Mouse (Mus musculus) heart, embryonic 12.5 days (tissue): ENCODE data around the gene Terf2. TPM values are rescaled to one million over a fixed set of nuclear protein-coding genes. Genes with fewer than 3 reads are reported as not detected.

Experiments used
- ATAC-seq: fragments of 200-750 bp; cut with Nextera tagmentation; 2 replicates; pipeline ENCODE4 v1.8.0; 2017; ENCODE audit warnings: moderate TSS enrichment, moderate library complexity; ENCODE audit not compliant: insufficient number of reproducible peaks, low FRiP score
- H3K27ac ChIP-seq: fragments of 300-500 bp; sonication (generic); 2 replicates; pipeline ENCODE4 v1.5.1; 2016; ENCODE audit warnings: mild to moderate bottlenecking, moderate library complexity; ENCODE audit not compliant: poor library complexity, severe bottlenecking
- H3K27me3 ChIP-seq: fragments of 300-500 bp; sonication (generic); replicated peaks from 2 replicates; pipeline ENCODE4 v1.6.1; 2016; ENCODE audit warnings: mild to moderate bottlenecking, moderate library complexity
- H3K36me3 ChIP-seq: fragments of 300-500 bp; sonication (generic); 2 replicates; pipeline ENCODE4 v1.6.1; 2016; ENCODE audit warnings: mild to moderate bottlenecking, moderate library complexity
- H3K4me1 ChIP-seq: fragments of 300-500 bp; sonication (generic); replicated peaks from 2 replicates; pipeline ENCODE4 v1.6.1; 2016; ENCODE audit warnings: mild to moderate bottlenecking
- H3K4me2 ChIP-seq: fragments of 300-500 bp; sonication (generic); 2 replicates; pipeline ENCODE4 v1.6.1; 2016; ENCODE audit warnings: mild to moderate bottlenecking, moderate library complexity
- H3K4me3 ChIP-seq: fragments of 300-500 bp; sonication (generic); 2 replicates; pipeline ENCODE4 v1.5.1; 2016; ENCODE audit warnings: mild to moderate bottlenecking
- H3K9ac ChIP-seq: fragments of 300-500 bp; sonication (generic); 2 replicates; pipeline ENCODE4 v1.6.1; 2016; ENCODE audit warnings: mild to moderate bottlenecking, moderate library complexity
- H3K9me3 ChIP-seq: fragments of 300-500 bp; sonication (generic); replicated peaks from 2 replicates; pipeline ENCODE4 v1.6.1; 2016; ENCODE audit warnings: mild to moderate bottlenecking, moderate library complexity
- whole genome bisulfite sequencing: fragments of 180-500 bp; shearing (Covaris S2); methylation state at CpG from one replicate; pipeline ENCODE4 v1.1.7; 2016; 5-methylcytosine and 5-hydroxymethylcytosine counted together
- microRNA-seq: library from miRNA; unstranded; fragments of <30 nt; microRNA quantifications from one replicate; pipeline ENCODE4, GENCODE M21; 2017
- polyA plus RNA-seq: library from polyadenylated mRNA; unstranded; fragments of >200 nt; fragmentation: Nextera tagmentation; extraction: Ambion mirVana; gene quantifications from 2 replicates; pipeline ENCODE4 v1.2.1, GENCODE M21; 2016

Gene Terf2
- polyA plus RNA-seq, 1 experiment from 2014 or later: 12.0 TPM

DNA sequence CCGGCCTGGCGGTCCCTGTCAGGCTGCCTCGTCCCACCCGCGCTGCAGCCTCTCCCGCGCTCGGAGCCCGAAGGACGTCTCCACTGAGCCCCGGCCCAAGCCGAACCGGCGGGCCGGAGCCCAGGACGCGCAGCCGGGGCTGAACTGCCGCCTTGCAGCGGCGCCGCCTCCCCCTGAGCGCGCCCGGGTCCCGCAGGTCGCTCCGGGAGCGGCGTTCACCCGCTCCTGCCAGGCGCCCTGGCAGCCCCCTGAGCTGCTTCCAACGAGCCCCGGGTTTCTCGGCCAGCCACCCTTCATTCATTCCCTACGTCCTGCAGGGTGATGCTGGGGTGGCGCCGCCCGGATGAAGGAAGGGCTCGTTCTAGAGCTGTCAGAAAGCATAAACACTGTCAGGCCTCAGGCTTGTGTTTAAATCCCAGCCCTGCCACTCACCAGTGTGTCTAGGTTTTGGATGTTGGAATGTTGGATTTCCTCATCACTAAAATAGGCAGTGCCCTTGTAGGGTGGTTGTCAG is 64.7 kb downstream of the Terf2 start:
- under 1% methylated on average over 40 of the region's 40 CpGs for WGBS

DNA sequence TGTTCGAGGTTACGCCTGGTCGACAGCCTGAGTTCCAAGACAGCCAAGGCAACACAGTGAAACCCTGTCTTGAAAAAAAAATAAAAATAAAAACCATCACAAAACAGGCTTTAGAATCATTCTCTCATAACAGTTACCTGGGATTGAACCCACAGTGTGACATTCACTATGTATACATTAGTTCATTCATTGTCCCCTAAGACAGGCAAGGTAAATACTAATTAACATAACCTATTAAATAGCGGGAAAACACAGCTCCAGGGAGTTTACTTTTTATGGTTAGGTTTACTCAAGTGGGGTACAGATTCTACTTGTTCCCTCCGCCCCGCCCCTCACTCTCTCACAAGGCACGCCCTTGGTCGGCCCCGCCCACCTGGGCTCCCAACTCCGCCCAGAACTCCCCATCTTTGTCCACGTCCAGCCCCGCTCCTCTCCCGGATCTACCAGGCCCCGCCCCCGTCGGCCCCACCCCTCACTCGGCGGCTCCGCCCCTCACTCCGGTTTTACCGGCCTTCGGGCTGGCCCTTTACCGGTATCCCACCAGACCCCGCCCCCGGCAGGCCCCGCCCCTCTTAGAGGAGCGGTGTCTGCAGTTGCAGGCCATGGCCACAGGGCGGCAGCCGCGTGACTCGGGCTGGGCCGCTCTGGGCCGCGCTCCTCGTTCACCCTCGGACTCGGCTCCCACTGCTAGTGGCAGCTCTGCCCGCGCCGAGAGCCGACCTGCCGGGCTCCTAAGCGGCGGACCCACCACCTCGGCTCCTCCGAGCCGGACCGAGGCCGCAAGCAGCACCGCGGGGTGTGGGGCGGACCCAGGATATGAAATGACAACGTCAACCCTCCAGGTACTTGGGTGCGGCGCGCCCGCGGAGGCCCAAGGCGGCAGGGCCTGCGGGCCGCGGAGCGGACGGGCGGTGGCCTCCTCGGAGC is 65.4 kb downstream of the Terf2 start, which contains the start of gene Vps4a:
Vps4a (plus strand) TSS at position 573 of the 927 bp plus-strand sequence.
- Histone ChIP-seq H3K36me3 (no peaks in the 10 kb centered on the region; the same call in 1 of the 2 replicates), H3K4me1 (peaks cover 18% of the 10 kb centered on the region), H3K9me3 (no peaks in the 10 kb centered on the region), H3K9ac (peak within 1 kb of the TSS; percentile 96), H3K27ac (peak within 1 kb of the TSS; percentile 60), H3K27me3 (no peaks in the 10 kb centered on the region), H3K4me3 (peak within 1 kb of the TSS; percentile 94), H3K4me2 (peak within 1 kb of the TSS; percentile 85)
- peak; percentile 96 for ATAC-seq
- 4% methylated on average over 66 of the region's 66 CpGs for WGBS

More for the DNA sequence above, 64.7 kb downstream of the Terf2 start:
- Histone ChIP-seq H3K4me3 (peak overlapping the region; percentile 94), H3K4me1 (peaks cover 18% of the 10 kb centered on the region), H3K9me3 (no peaks in the 10 kb centered on the region), H3K9ac (peak overlapping the region; percentile 96), H3K27me3 (no peaks in the 10 kb centered on the region), H3K27ac (peak overlapping the region; percentile 60), H3K36me3 (peaks cover 4% of the 10 kb centered on the region), H3K4me2 (peak overlapping the region; percentile 85)
- no peak; the same call in 1 of the 2 replicates for ATAC-seq

DNA sequence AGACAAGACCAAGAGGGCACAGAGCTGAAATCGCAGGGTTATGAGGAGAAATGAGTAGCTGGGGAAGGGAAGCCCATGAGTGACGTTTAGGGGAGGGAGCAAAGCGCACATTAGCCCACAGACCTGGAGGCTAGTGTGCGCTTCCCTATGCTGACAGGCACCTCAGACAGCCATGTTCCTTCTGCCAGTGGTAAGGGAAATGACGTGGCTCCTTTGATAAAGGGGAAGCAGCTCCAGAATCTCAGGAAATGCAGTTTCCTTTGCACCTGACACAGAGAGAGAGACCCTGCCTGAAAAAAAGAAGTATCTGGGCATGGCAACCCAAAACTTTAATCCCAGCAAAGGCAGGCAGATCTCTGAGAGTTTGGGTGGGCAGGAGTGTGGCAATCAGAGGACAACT is 66.3 kb downstream of the Terf2 start:
- Histone ChIP-seq H3K27me3 (no peaks in the 10 kb centered on the region), H3K36me3 (no peaks in the 10 kb centered on the region; the same call in 1 of the 2 replicates), H3K27ac (no peak overlapping the region), H3K4me1 (peaks cover 18% of the 10 kb centered on the region), H3K9ac (no peak overlapping the region), H3K4me3 (no peak overlapping the region), H3K9me3 (no peaks in the 10 kb centered on the region), H3K4me2 (no peak overlapping the region)
- no peak for ATAC-seq
- WGBS: 62% methylated on average over 5 of the region's 5 CpGs

DNA sequence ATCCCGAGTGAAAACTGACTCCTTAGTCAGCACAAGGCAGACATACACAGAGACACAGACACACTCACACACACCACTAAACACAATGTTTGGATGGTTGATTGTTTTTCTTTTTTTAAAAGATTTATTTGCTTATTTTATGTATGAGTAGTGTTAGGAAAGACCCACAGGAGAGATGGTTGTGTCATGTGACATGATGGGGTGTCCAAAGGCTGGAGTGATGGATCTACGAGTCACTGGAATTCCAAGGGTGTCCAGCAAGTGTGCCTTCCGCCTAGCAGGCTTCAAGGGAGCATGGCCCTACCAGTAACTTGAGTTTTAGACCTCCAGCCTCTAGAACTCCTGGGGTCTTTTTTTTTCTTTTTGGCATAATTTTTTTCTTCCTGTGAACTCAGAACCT is 67.0 kb downstream of the Terf2 start:
- no peaks in the 10 kb centered on the region for H3K9me3 ChIP-seq
- no peak overlapping the region for H3K4me2 ChIP-seq
- H3K36me3 ChIP-seq: no peaks in the 10 kb centered on the region; the same call in 1 of the 2 replicates
- ATAC-seq: no peak
- H3K9ac ChIP-seq: no peak overlapping the region
- peaks cover 18% of the 10 kb centered on the region for H3K4me1 ChIP-seq
- no peaks in the 10 kb centered on the region for H3K27me3 ChIP-seq
- H3K27ac ChIP-seq: no peak overlapping the region
- no peak overlapping the region for H3K4me3 ChIP-seq
- 72% methylated on average over 3 of the region's 3 CpGs for WGBS

DNA sequence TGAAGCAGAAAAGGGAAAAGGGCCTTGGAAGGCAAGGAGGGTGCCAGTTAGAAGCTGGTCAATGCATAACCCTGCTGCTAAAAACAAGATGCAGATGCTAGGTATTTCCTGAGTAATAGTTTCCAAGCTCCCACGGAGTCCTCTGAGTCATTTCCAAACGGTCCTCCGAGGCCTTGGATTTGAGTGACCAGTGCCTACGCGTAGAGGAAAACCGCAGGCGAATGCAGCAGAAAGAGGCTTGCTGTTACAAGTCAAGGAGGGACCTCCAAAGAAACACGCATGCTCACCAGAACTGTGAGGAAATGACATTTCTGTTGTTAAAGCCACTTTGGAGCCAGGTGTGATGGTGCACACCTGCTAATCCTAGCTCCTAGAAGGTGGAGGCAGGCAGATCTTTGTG is 72.9 kb downstream of the Terf2 start:
- H3K4me3 ChIP-seq: no peak overlapping the region
- no peak overlapping the region for H3K9ac ChIP-seq
- H3K9me3 ChIP-seq: no peaks in the 10 kb centered on the region
- H3K36me3 ChIP-seq: no peaks in the 10 kb centered on the region
- ATAC-seq: no peak
- H3K27ac ChIP-seq: no peak overlapping the region
- no peaks in the 10 kb centered on the region for H3K27me3 ChIP-seq
- H3K4me1 ChIP-seq: no peaks in the 10 kb centered on the region
- no peak overlapping the region for H3K4me2 ChIP-seq
- WGBS: 86% methylated on average over 8 of the region's 8 CpGs

Small RNA genes lying within 50 kb of the gene (microRNA-seq; reads per million reads assigned to microRNA genes)
- 0.71 reads per million for gene Mir7075

Other genes with a start within 250 kb of the Terf2 start
- gene Has3, start 226.3 kb downstream of the Terf2 start, polyA plus RNA-seq: 0.11 and 0.14 TPM in 2 replicates
- 46.6 and 47.0 TPM in 2 replicates for gene Utp4, start 202.9 kb downstream of the Terf2 start, polyA plus RNA-seq
- gene Sntb2, start 160.8 kb downstream of the Terf2 start, polyA plus RNA-seq: 11.5 and 12.2 TPM in 2 replicates
- 50.9 and 53.0 TPM in 2 replicates for gene Vps4a, start 65.3 kb downstream of the Terf2 start, polyA plus RNA-seq
- gene Pdf, start 47.9 kb downstream of the Terf2 start, polyA plus RNA-seq: 48.0 and 49.0 TPM in 2 replicates
- gene Cog8, start 39.9 kb downstream of the Terf2 start, polyA plus RNA-seq: 31.4 and 31.8 TPM in 2 replicates
- 54.0 and 55.8 TPM in 2 replicates for gene Nip7, start 39.7 kb downstream of the Terf2 start, polyA plus RNA-seq
- gene Tmed6, start 30.9 kb downstream of the Terf2 start, polyA plus RNA-seq: not detected in 2 replicates
- 88.1 and 90.2 TPM in 2 replicates for gene Cyb5b, start 54.1 kb upstream of the Terf2 start, polyA plus RNA-seq
- 13.1 and 15.1 TPM in 2 replicates for gene Nfat5, start 196.9 kb upstream of the Terf2 start, polyA plus RNA-seq